Mouse (Mus musculus) midbrain, postnatal 0 days (tissue): ENCODE results near the gene Mras. TPM values are rescaled to one million over a fixed set of nuclear protein-coding genes. Genes with fewer than 3 reads are reported as not detected.
A peak's percentile ranks its signal among the peaks of the same experiment; 100 is the strongest.

Experiments
- ATAC-seq: fragments of 200-750 bp; cut with Nextera tagmentation; 2 replicates; pipeline ENCODE4 v1.8.0; 2017; ENCODE audit warnings: moderate number of reproducible peaks, mild to moderate bottlenecking, moderate TSS enrichment, moderate library complexity; ENCODE audit not compliant: low FRiP score
- DNase-seq: peaks from one replicate; pipeline ENCODE4 v3.0.0-alpha.2; 2015; ENCODE audit warnings: low spot score
- H3K27ac ChIP-seq: fragments of 300-500 bp; sonication (generic); 2 replicates; pipeline ENCODE4 v1.5.1; 2014; ENCODE audit warnings: low read depth, mild to moderate bottlenecking, low read length, mixed read lengths
- H3K27me3 ChIP-seq: fragments of 300-500 bp; sonication (generic); 2 replicates; pipeline ENCODE4 v1.6.1; 2014; ENCODE audit warnings: low read length, control low read depth, mixed read lengths; ENCODE audit not compliant: insufficient read depth
- H3K36me3 ChIP-seq: fragments of 300-500 bp; sonication (generic); 2 replicates; pipeline ENCODE4 v1.6.1; 2014; ENCODE audit warnings: low read length, control low read depth, mixed read lengths; ENCODE audit not compliant: insufficient read depth
- H3K4me1 ChIP-seq: fragments of 300-500 bp; sonication (generic); 2 replicates; pipeline ENCODE4 v1.6.1; 2014; ENCODE audit warnings: mild to moderate bottlenecking, control low read depth, antibody characterized with exemption, low read length, mixed read lengths; ENCODE audit not compliant: insufficient read depth
- H3K4me2 ChIP-seq: fragments of 300-500 bp; sonication (generic); 2 replicates; pipeline ENCODE4 v1.6.1; 2014; ENCODE audit warnings: low read depth, mild to moderate bottlenecking, low read length, mixed read lengths; ENCODE audit not compliant: poor library complexity, severe bottlenecking
- H3K4me3 ChIP-seq: fragments of 300-500 bp; sonication (generic); 2 replicates; pipeline ENCODE4 v1.5.1; 2014; ENCODE audit warnings: low read depth, mild to moderate bottlenecking, low read length, moderate library complexity
- H3K9ac ChIP-seq: fragments of 300-500 bp; sonication (generic); replicated peaks from 2 replicates; pipeline ENCODE4 v1.6.1; 2014; ENCODE audit warnings: mild to moderate bottlenecking, low read length, moderate library complexity, mixed read lengths; ENCODE audit not compliant: poor library complexity, severe bottlenecking
- H3K9me3 ChIP-seq: fragments of 300-500 bp; sonication (generic); 2 replicates; pipeline ENCODE4 v1.6.1; 2016; ENCODE audit warnings: low read length, control low read depth
- CTCF ChIP-seq: IDR thresholded peaks from 2 replicates; pipeline ENCODE4 v1.5.1; 2016; ENCODE audit warnings: antibody characterized with exemption, mild to moderate bottlenecking
- WGBS: fragments of 180-500 bp; shearing (Covaris S2); extraction: QIAGEN DNeasy Blood & Tissue Kit; methylation state at CpG from one replicate; pipeline ENCODE4 v1.1.7; 2014; 5-methylcytosine and 5-hydroxymethylcytosine counted together
- polyA plus RNA-seq: library from polyadenylated mRNA; unstranded; fragments of >200 nt; fragmentation: Nextera tagmentation; extraction: Ambion mirVana; gene quantifications from 2 replicates; pipeline ENCODE4 v1.2.1, GENCODE M21; 2015
- total RNA-seq: library from RNA; depleted of rRNA; stranded (reverse); fragments of >200 nt; gene quantifications from 2 replicates; pipeline ENCODE4 v1.2.3, GENCODE M21; 2014

The Mras gene
- total and polyA plus RNA-seq, 2 experiments from 2014 or later: 72.6 to 92.9 TPM

DNA sequence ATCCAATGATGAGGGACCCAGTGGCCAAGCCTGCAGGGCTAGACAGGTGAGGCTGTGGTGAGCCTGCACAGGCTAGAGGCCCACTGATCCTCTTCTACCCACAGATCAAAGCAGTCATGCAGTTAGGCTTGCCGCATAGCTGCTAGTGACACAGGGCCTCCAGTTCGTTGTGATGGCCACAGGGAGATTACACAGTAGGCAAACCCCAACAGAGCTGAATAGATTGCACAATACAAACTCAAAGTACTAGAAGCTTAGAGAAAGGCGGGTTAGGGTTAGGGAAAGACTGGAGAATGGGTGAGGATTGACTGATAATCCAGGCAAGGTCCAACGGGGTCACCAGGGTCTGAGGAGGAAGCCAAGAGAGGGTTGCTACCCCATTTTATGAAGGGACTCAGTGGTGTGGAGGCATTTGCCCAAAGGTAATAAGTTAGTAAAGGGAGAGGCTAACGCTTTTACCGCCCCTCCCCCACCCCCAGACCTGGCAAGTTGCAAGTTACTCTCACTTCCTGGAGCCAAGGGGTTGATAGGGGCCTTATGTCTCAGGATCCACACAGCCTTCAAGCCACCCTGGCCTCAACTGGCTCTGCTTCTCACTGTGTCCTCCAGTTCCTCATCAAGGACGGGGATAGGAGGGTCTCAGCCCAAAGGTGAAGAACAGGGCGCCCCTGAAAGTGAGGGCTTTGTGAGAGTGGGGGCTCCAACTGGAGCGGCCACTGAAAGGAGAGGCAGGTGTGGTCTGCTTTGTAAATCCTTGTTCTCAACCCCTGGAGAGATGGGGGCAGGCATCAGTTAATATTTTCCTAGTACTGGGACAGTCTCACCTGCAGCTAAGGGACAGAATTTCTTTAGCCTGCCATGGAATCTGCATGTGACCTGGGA lies 13.2 kb downstream of the Mras start:
- Histone ChIP-seq H3K9me3 (no peaks in the 10 kb centered on the region), H3K27me3 (no peaks in the 10 kb centered on the region), H3K9ac (no peak overlapping the region), H3K4me2 (no peak overlapping the region), H3K27ac (no peak overlapping the region), H3K4me1 (peaks cover 3% of the 10 kb centered on the region; the same call in 1 of the 2 replicates), H3K36me3 (no peaks in the 10 kb centered on the region), H3K4me3 (no peak overlapping the region)
- 73% methylated on average over 9 of the region's 9 CpGs for WGBS
- no peak for ATAC-seq
- DNase-seq: no peak
- TF ChIP-seq CTCF: no peak

GRCm38 (mm10) chr9:99421914-99422313 lies 15.3 kb downstream of the Mras start:
- Histone ChIP-seq H3K36me3 (no peaks in the 10 kb centered on the region), H3K27me3 (no peaks in the 10 kb centered on the region), H3K4me2 (no peak overlapping the region), H3K9ac (no peak overlapping the region), H3K27ac (no peak overlapping the region), H3K4me1 (peaks cover 3% of the 10 kb centered on the region; the same call in 1 of the 2 replicates), H3K9me3 (no peaks in the 10 kb centered on the region), H3K4me3 (no peak overlapping the region)
- 74% methylated on average over 3 of the region's 3 CpGs for WGBS
- ATAC-seq (no peak), DNase-seq (no peak)
- TF ChIP-seq CTCF: no peak

DNA sequence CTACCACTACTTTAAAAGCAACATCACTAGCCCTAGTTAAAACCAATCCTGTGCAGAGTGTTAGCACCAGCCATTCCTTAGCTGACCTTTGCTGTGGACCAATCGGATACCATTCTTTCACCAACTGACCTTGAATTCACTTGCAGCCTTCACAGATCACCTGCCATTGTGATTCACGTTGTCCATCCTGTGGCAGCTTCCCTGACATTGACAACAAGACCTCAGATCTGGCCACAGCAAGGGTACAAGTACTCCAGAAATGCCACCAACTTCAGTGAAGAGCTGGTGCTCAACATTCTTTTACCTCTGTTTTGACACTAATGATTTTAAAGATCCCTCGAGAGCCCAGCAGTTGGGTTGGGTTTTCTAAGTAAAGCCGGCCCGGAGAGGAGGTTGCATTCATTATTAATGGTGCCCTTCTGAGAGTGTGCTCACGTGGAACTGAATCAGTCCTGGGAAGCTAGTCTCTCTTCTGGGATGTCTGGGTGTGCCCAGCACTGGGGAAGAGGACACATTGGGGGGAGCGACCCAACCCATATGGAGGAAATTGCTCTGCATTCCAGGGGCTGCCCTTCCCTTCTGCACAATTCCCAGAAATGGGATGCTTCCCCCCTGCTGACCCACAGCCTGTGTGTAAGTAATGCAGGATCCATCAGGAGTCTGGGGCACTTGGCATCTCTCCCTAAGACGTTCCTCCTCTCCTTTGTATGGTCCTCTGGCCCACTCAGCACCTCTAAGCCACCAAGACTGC lies 17.1 kb downstream of the Mras start:
- no peak overlapping the region for H3K9ac ChIP-seq
- no peaks in the 10 kb centered on the region for H3K27me3 ChIP-seq
- peaks cover 10% of the 10 kb centered on the region; the same call in 1 of the 2 replicates for H3K4me1 ChIP-seq
- H3K27ac ChIP-seq: no peak overlapping the region; the same call in 1 of the 2 replicates
- ATAC-seq (no peak), DNase-seq (no peak)
- no peak for TF ChIP-seq CTCF
- no peak overlapping the region for H3K4me3 ChIP-seq
- H3K36me3 ChIP-seq: no peaks in the 10 kb centered on the region
- H3K9me3 ChIP-seq: no peaks in the 10 kb centered on the region
- no peak overlapping the region for H3K4me2 ChIP-seq
- WGBS: 76% methylated on average over 8 of the region's 8 CpGs

DNA sequence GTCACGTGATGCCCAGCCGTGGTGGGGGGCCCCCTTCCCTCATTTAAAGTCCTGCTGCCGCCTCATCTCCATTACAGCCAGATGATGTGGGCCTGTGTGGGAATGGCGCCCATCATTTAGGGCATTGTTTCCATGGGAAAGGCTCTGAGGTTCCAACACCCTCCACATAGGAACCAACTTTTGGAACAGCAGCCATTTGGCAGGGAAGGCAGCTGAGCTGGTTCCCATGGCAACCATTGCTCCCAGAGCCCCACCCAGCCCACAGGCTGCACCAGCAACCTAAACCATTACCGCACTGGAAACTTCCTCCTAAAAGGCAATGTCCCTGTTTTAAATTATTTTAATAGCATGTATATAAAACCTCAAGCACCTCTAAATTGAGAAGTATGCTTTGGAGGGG lies 18.8 kb downstream of the Mras start:
- peak; percentile 89 for DNase-seq
- Histone ChIP-seq H3K4me1 (0 out of 2 replicates have a peak, but pooled peaks cover 10% of the 10 kb centered on the region), H3K27ac (peak overlapping the region; percentile 51), H3K9me3 (no peaks in the 10 kb centered on the region), H3K4me3 (no peak overlapping the region), H3K4me2 (no peak overlapping the region), H3K36me3 (no peaks in the 10 kb centered on the region), H3K9ac (no peak overlapping the region), H3K27me3 (no peaks in the 10 kb centered on the region)
- no peak for TF ChIP-seq CTCF
- peak; percentile 44; the same call in 1 of the 2 replicates for ATAC-seq
- WGBS: 47% methylated on average over 5 of the region's 5 CpGs

- Histone ChIP-seq H3K27me3 (no peaks in the 10 kb centered on the region), H3K9me3 (no peaks in the 10 kb centered on the region), H3K27ac (peak overlapping the region; percentile 34), H3K4me2 (no peak overlapping the region), H3K4me3 (no peak overlapping the region), H3K9ac (no peak overlapping the region), H3K4me1 (0 out of 2 replicates have a peak, but pooled peaks cover 10% of the 10 kb centered on the region), H3K36me3 (no peaks in the 10 kb centered on the region)
- 41% methylated on average over 4 of the region's 4 CpGs for WGBS
- DNase-seq: peak; percentile 70
- peak; percentile 63; the same call in 1 of the 2 replicates for ATAC-seq
- no peak for TF ChIP-seq CTCF
Measured at GRCm38 (mm10) chr9:99417288-99417846, 19.8 kb downstream of the Mras start.
